Mouse (Mus musculus): ENCODE measurements around the gene Eif3l. TPM values are rescaled to one million over a fixed set of nuclear protein-coding genes. Genes with fewer than 3 reads are reported as not detected.

Gene Eif3l
- polyA plus RNA-seq, 1 experiment from 2014 or later = 205 TPM

DNA sequence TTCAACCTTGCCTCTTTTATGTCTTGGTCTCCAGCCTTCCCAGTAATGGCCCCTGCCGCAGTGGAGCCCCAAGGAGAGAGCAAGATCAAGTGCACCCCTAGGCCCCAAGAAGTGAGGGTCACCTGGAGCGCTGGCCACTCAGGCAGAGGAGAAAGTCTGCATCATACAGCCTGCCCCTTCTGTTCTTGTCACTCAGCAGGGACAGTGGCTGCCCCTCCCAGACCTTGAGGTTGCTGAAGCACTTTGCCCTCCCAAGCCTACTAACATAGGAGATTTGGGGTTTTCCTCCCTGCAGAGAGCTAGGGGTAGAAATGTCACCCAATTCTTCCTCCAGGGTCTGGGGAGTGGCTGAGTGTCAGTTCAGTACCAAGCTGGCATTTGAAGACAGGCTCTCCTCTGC lies 22.6 kb upstream of the Eif3l start:
- H3K4me2 ChIP-seq (replicated peaks) = no peak overlapping the region
- WGBS = 87% methylated on average over 2 of the region's 2 CpGs
- H3K9me3 ChIP-seq = no peaks in the 10 kb centered on the region
- ATAC-seq (ENCODE audit: low FRiP score, low read depth) = no peak
- H3K27ac ChIP-seq = no peak overlapping the region
- H3K4me3 ChIP-seq = no peak overlapping the region
- peaks cover 53% of the 10 kb centered on the region for H3K36me3 ChIP-seq
- no peaks in the 10 kb centered on the region for H3K27me3 ChIP-seq (replicated peaks)
- H3K4me1 ChIP-seq = peaks cover 5% of the 10 kb centered on the region; the same call in 1 of the 2 replicates
- no peak overlapping the region for H3K9ac ChIP-seq

GRCm38 (mm10) chr15:79056601-79057000 lies 18.4 kb upstream of the Eif3l start:
- Histone ChIP-seq H3K4me3 (no peak overlapping the region), H3K4me2 (replicated peaks) (no peak overlapping the region), H3K27ac (no peak overlapping the region), H3K9ac (no peak overlapping the region), H3K27me3 (replicated peaks) (no peaks in the 10 kb centered on the region), H3K9me3 (no peaks in the 10 kb centered on the region), H3K4me1 (peaks cover 8% of the 10 kb centered on the region; the same call in 1 of the 2 replicates), H3K36me3 (peaks cover 89% of the 10 kb centered on the region)
- no peak for ATAC-seq (ENCODE audit: low FRiP score, low read depth)
- WGBS = 90% methylated on average over 7 of the region's 7 CpGs

- Histone ChIP-seq H3K4me3 (no peak overlapping the region), H3K27me3 (replicated peaks) (no peaks in the 10 kb centered on the region), H3K9ac (no peak overlapping the region), H3K36me3 (peaks cover 82% of the 10 kb centered on the region), H3K27ac (no peak overlapping the region), H3K4me1 (peaks cover 13% of the 10 kb centered on the region), H3K9me3 (no peaks in the 10 kb centered on the region), H3K4me2 (replicated peaks) (no peak overlapping the region)
- no peak for ATAC-seq (ENCODE audit: low FRiP score, low read depth)
- WGBS = 88% methylated on average over 6 of the region's 6 CpGs
Observed at GRCm38 (mm10) chr15:79057850-79058249, 17.1 kb upstream of the Eif3l start.

DNA sequence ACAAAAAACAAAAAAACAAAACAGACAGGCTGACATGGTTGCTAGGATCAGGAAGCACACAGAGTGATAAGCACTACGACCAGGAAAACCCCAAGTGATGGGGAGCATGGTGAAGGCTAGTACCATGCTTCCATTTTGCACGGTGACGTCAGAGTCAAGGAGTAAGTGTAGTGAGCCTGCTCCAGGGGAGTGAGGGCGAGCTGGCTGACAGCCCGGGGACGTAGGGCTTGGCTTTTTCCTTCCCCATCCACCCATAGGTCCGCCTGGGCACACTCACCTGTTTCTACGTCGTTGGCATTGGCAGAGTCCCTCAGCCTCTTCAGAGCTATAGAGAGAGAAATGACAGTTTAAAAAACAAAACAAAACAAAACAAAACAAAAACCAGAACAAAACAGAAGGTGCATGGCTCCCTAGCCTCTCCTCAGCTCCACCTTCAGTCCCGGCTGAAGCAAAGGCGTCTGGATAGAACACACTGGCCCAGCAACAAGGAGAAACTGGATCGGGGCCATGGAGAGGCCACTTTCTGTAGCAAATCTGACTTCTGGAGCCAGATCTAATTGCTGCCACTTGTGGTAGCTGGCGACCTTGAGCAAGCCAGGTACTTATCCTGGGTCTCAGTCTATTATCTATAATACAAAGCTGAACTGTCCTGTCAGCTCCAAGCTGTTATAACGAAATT lies 14.0 kb upstream of the Eif3l start:
- Histone ChIP-seq H3K4me3 (no peak overlapping the region), H3K27me3 (replicated peaks) (no peaks in the 10 kb centered on the region), H3K36me3 (peaks cover 50% of the 10 kb centered on the region), H3K9ac (0 out of 2 replicates have a peak overlapping the region, but pooled peaks have one; percentile 3), H3K27ac (no peak overlapping the region), H3K4me2 (replicated peaks) (peak overlapping the region; percentile 71), H3K9me3 (no peaks in the 10 kb centered on the region), H3K4me1 (peaks cover 18% of the 10 kb centered on the region)
- 87% methylated on average over 14 of the region's 14 CpGs for whole genome bisulfite sequencing
- no peak for ATAC-seq (ENCODE audit: low FRiP score, low read depth)

DNA sequence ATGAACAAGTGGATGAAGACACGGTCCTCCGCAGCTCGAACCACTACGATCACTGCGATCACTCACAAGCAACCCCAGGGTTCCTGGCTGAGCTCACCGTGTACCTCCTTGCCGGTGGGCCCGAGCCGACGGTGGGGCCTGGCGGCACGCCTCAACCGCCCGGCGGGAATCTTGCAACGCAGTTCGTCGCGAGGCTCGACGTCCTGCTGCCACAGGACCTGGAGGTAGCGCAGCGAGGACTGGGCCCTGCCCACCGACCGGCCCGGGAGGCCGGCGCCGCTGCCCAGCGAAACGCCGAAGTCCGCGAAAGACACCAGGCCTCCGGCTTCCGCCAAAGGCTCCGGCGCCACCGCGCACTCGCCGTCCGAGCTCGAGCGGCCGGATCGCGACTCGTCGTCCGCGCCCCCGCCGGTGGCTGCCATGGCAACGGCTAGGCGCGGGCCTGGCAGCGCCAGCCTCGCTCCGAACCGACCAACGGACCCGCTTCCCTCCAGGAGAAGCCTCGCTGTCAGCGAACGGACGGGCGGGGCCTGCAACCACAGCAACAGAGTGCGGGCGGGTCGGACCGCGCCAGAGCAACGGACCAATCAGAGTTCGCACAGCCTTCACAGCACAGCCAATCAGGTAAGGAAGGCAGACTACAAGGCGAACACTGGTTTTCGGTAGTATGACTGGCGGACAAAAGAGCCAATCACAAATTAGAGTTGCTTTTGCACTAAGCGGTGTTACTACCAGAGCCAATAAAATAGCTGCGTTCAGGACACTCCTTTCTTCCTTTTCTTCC lies 12.4 kb upstream of the Eif3l start, which contains the start of gene Ankrd54:
Gene Ankrd54, minus strand, starts transcription at position 518 of the 784 bp plus-strand sequence.
- peak within 1 kb of the TSS; percentile 71 for H3K4me2 ChIP-seq (replicated peaks)
- no peaks in the 10 kb centered on the region for H3K27me3 ChIP-seq (replicated peaks)
- peaks cover 35% of the 10 kb centered on the region for H3K36me3 ChIP-seq
- H3K27ac ChIP-seq = peak within 1 kb of the TSS; percentile 27; the same call in 1 of the 2 replicates
- H3K4me3 ChIP-seq = peak within 1 kb of the TSS; percentile 88
- H3K9me3 ChIP-seq = no peaks in the 10 kb centered on the region
- peaks cover 18% of the 10 kb centered on the region for H3K4me1 ChIP-seq
- peak; percentile 100 for ATAC-seq (ENCODE audit: low FRiP score, low read depth)
- WGBS = under 1% methylated on average over 80 of the region's 80 CpGs
- H3K9ac ChIP-seq = peak within 1 kb of the TSS; percentile 86

GRCm38 (mm10) chr15:79063160-79063740 lies 11.7 kb upstream of the Eif3l start:
- no peak overlapping the region for H3K9ac ChIP-seq
- peaks cover 18% of the 10 kb centered on the region for H3K4me1 ChIP-seq
- H3K4me2 ChIP-seq (replicated peaks) = peak overlapping the region; percentile 66
- no peaks in the 10 kb centered on the region for H3K9me3 ChIP-seq
- WGBS = 10% methylated on average over 14 of the region's 14 CpGs
- H3K36me3 ChIP-seq = peaks cover 28% of the 10 kb centered on the region
- H3K27ac ChIP-seq = no peak overlapping the region
- ATAC-seq (ENCODE audit: low FRiP score, low read depth) = no peak
- H3K4me3 ChIP-seq = peak overlapping the region; percentile 31; the same call in 1 of the 2 replicates
- no peaks in the 10 kb centered on the region for H3K27me3 ChIP-seq (replicated peaks)

DNA sequence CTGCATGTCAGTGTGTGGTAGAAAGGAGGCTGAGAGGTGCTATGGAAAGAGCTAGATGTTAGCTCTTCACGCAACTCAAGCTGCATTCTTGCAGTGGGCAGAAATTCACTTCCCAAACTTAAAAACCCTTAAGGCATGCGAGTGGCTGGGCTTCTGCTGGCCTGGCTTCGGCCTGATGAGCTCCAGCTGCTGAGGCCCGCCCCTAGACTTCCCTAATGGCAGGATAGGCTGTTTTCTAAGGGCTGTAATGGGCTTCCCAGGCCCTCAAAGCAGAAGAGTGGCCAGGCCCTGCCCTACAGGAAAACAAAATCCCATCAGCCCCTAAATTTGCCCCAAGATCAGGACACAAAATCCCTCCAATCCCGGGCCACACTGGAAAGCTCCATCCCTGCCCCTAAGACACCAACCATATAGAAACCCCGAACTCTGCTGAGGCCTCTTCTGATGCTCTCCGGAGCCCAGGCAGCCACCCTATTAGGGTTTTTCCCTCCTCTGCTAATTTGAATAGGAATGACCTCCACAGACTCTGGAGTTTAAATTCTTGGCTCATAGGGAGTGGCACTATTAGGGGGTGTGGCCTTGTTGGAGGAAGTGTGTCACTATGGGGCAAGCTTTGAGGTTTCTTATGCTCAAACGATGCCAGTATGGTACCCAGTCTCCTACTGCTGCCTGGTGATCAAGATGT lies 9.8 kb upstream of the Eif3l start:
- Histone ChIP-seq H3K36me3 (peaks cover 8% of the 10 kb centered on the region), H3K9ac (no peak overlapping the region), H3K4me2 (replicated peaks) (no peak overlapping the region), H3K27ac (no peak overlapping the region), H3K9me3 (no peaks in the 10 kb centered on the region), H3K4me1 (peaks cover 18% of the 10 kb centered on the region), H3K27me3 (replicated peaks) (no peaks in the 10 kb centered on the region), H3K4me3 (no peak overlapping the region)
- 50% methylated on average over 8 of the region's 8 CpGs for WGBS
- no peak for ATAC-seq (ENCODE audit: low FRiP score, low read depth)

DNA sequence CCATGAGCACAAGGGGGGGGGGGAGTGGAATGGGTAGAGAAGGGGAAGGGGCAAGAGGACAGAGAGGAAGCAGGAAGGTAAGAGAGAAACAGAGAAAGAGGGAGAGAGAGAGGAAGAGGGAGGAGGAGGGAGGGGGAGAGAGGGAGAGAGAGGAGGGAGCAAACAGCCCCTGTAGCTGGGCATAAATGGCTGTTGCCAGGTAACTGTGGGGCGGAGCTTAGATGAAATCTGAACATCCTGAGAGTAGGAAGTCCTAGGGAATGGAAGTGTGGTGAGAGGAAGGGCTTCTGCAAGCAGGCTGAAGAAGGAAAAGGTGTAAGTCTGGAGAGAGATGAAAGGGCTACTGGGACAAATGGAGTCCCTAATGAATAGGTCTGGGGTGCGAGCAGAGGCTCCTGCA lies 8.7 kb upstream of the Eif3l start:
- no peaks in the 10 kb centered on the region for H3K36me3 ChIP-seq
- H3K9me3 ChIP-seq = no peaks in the 10 kb centered on the region
- H3K27me3 ChIP-seq (replicated peaks) = no peaks in the 10 kb centered on the region
- H3K4me3 ChIP-seq = no peak overlapping the region
- WGBS = 49% methylated on average over 2 of the region's 2 CpGs
- H3K9ac ChIP-seq = no peak overlapping the region
- peaks cover 13% of the 10 kb centered on the region for H3K4me1 ChIP-seq
- no peak overlapping the region for H3K4me2 ChIP-seq (replicated peaks)
- no peak overlapping the region for H3K27ac ChIP-seq
- no peak for ATAC-seq (ENCODE audit: low FRiP score, low read depth)

- Histone ChIP-seq H3K4me3 (no peak overlapping the region), H3K36me3 (no peaks in the 10 kb centered on the region), H3K9me3 (no peaks in the 10 kb centered on the region), H3K4me1 (peaks cover 4% of the 10 kb centered on the region), H3K9ac (no peak overlapping the region), H3K27ac (no peak overlapping the region), H3K27me3 (replicated peaks) (no peaks in the 10 kb centered on the region), H3K4me2 (replicated peaks) (no peak overlapping the region)
- no peak for ATAC-seq (ENCODE audit: low FRiP score, low read depth)
- WGBS = 82% methylated on average over 3 of the region's 3 CpGs
Observed at GRCm38 (mm10) chr15:79067631-79068030, 7.3 kb upstream of the Eif3l start.

DNA sequence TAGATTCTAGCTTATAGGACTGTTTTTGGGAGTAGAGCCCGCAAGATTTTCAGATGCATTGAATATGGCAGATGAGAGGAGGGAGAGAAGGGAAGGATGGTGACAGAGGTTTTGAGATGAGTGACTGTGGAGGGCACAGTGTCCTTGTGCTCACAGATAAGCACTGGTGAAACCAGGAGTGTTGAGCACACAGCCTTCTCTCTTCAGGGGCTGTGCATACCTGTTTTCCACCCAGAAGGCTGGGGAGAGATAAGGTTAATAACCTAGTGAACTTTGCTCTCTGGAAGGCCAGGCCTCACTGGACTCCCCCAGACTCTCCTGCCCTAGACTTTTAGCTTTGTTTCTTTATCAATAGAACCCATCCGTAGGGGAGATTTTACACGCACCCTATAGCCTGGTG lies 6.6 kb upstream of the Eif3l start:
- Histone ChIP-seq H3K36me3 (no peaks in the 10 kb centered on the region), H3K9me3 (no peaks in the 10 kb centered on the region), H3K4me2 (replicated peaks) (no peak overlapping the region), H3K27ac (no peak overlapping the region), H3K27me3 (replicated peaks) (no peaks in the 10 kb centered on the region), H3K9ac (no peak overlapping the region), H3K4me3 (no peak overlapping the region), H3K4me1 (peaks cover 3% of the 10 kb centered on the region)
- ATAC-seq (ENCODE audit: low FRiP score, low read depth) = no peak
- 83% methylated on average over 3 of the region's 3 CpGs for WGBS

GRCm38 (mm10) chr15:79071117-79072039 lies 3.6 kb upstream of the Eif3l start:
- 73% methylated on average over 5 of the region's 5 CpGs for WGBS
- Histone ChIP-seq H3K36me3 (peaks cover under 1% of the 10 kb centered on the region), H3K27ac (no peak overlapping the region), H3K4me2 (replicated peaks) (no peak overlapping the region), H3K4me3 (no peak overlapping the region), H3K4me1 (peaks cover 12% of the 10 kb centered on the region), H3K27me3 (replicated peaks) (no peaks in the 10 kb centered on the region), H3K9ac (no peak overlapping the region), H3K9me3 (no peaks in the 10 kb centered on the region)
- no peak for ATAC-seq (ENCODE audit: low FRiP score, low read depth)

All from neural tube, embryonic 12.5 days (tissue).